Mouse (Mus musculus): ENCODE results near the gene Med12l. TPM values are rescaled to one million over a fixed set of nuclear protein-coding genes. Genes with fewer than 3 reads are reported as not detected.
A peak's percentile ranks its signal among the peaks of the same experiment; 100 is the strongest.
"Not testable (repeated sequence)": the region's sequence is repeated elsewhere in the genome, so short reads cannot be mapped to it uniquely, and the experiment has no call there.

Gene Med12l
- total RNA-seq, 2 experiments from 2014 or later = 3.5 to 5.4 TPM

- no peak for ATAC-seq (replicated peaks; ENCODE audit: low FRiP score, low TSS enrichment, poor library complexity, severe bottlenecking)
Observed at GRCm38 (mm10) chr3:59080293-59080916, 74.8 kb downstream of the Med12l start.

- ATAC-seq (replicated peaks; ENCODE audit: low FRiP score, low TSS enrichment, poor library complexity, severe bottlenecking) = peak; percentile 48
Observed at GRCm38 (mm10) chr3:59080919-59081318, 75.3 kb downstream of the Med12l start.

GRCm38 (mm10) chr3:59092702-59093101, 87.1 kb downstream of the Med12l start:
- ATAC-seq (replicated peaks; ENCODE audit: low FRiP score, low TSS enrichment, poor library complexity, severe bottlenecking) = no peak

- no peak for ATAC-seq (replicated peaks; ENCODE audit: low FRiP score, low TSS enrichment, poor library complexity, severe bottlenecking)
Observed at GRCm38 (mm10) chr3:59097421-59097820, 91.8 kb downstream of the Med12l start.

GRCm38 (mm10) chr3:59098540-59098939, 92.9 kb downstream of the Med12l start:
- ATAC-seq (replicated peaks; ENCODE audit: low FRiP score, low TSS enrichment, poor library complexity, severe bottlenecking) = no peak

GRCm38 (mm10) chr3:59101218-59101986, 95.8 kb downstream of the Med12l start, which contains the start of gene Gpr171:
Gene Gpr171 (minus strand): TSS chr3:59101821.
- no peak for ATAC-seq (replicated peaks; ENCODE audit: low FRiP score, low TSS enrichment, poor library complexity, severe bottlenecking)

- ATAC-seq (replicated peaks; ENCODE audit: low FRiP score, low TSS enrichment, poor library complexity, severe bottlenecking) = no peak
Observed at GRCm38 (mm10) chr3:59102146-59102545, 96.5 kb downstream of the Med12l start.

- peak; percentile 94 for ATAC-seq (replicated peaks; ENCODE audit: low FRiP score, low TSS enrichment, poor library complexity, severe bottlenecking)
Observed at GRCm38 (mm10) chr3:59104462-59104861, 98.8 kb downstream of the Med12l start.

GRCm38 (mm10) chr3:59107439-59107838, 101.8 kb downstream of the Med12l start:
- ATAC-seq (replicated peaks; ENCODE audit: low FRiP score, low TSS enrichment, poor library complexity, severe bottlenecking) = no peak

GRCm38 (mm10) chr3:59109834-59110233, 104.2 kb downstream of the Med12l start:
- not testable (repeated sequence) for ATAC-seq (replicated peaks; ENCODE audit: low FRiP score, low TSS enrichment, poor library complexity, severe bottlenecking)

- no peak for ATAC-seq (replicated peaks; ENCODE audit: low FRiP score, low TSS enrichment, poor library complexity, severe bottlenecking)
Observed at GRCm38 (mm10) chr3:59111944-59112343, 106.3 kb downstream of the Med12l start.

- ATAC-seq (replicated peaks; ENCODE audit: low FRiP score, low TSS enrichment, poor library complexity, severe bottlenecking) = not testable (repeated sequence)
Observed at GRCm38 (mm10) chr3:59113291-59113690, 107.7 kb downstream of the Med12l start.

- ATAC-seq (replicated peaks; ENCODE audit: low FRiP score, low TSS enrichment, poor library complexity, severe bottlenecking) = peak; percentile 90
Observed at GRCm38 (mm10) chr3:59113973-59114517, 108.4 kb downstream of the Med12l start.

- no peak for ATAC-seq (replicated peaks; ENCODE audit: low FRiP score, low TSS enrichment, poor library complexity, severe bottlenecking)
Observed at GRCm38 (mm10) chr3:59121067-59121730, 115.6 kb downstream of the Med12l start.

GRCm38 (mm10) chr3:59121780-59122449, 116.3 kb downstream of the Med12l start:
- no peak; the same call in 1 of the 2 replicates for ATAC-seq (replicated peaks; ENCODE audit: low FRiP score, low TSS enrichment, poor library complexity, severe bottlenecking)

- no peak for ATAC-seq (replicated peaks; ENCODE audit: low FRiP score, low TSS enrichment, poor library complexity, severe bottlenecking)
Observed at GRCm38 (mm10) chr3:59125022-59125421, 119.4 kb downstream of the Med12l start.

GRCm38 (mm10) chr3:59125783-59126555, 120.3 kb downstream of the Med12l start:
- peak; percentile 47; the same call in 1 of the 2 replicates for ATAC-seq (replicated peaks; ENCODE audit: low FRiP score, low TSS enrichment, poor library complexity, severe bottlenecking)

GRCm38 (mm10) chr3:59128681-59129080, 123.1 kb downstream of the Med12l start:
- no peak for ATAC-seq (replicated peaks; ENCODE audit: low FRiP score, low TSS enrichment, poor library complexity, severe bottlenecking)

GRCm38 (mm10) chr3:59129547-59129946, 123.9 kb downstream of the Med12l start:
- no peak for ATAC-seq (replicated peaks; ENCODE audit: low FRiP score, low TSS enrichment, poor library complexity, severe bottlenecking)

Measured in megakaryocyte-erythroid progenitor cell, adult 5-6 weeks (primary cell).